Mouse (Mus musculus): ENCODE measurements around the gene Ltbp4. TPM values are rescaled to one million over a fixed set of nuclear protein-coding genes. Genes with fewer than 3 reads are reported as not detected.

Ltbp4 gene
- polyA plus RNA-seq (2012; rRNA removed), result 157 and 164 TPM in 2 replicates

- Histone ChIP-seq H3K4me1 (ENCODE audit: control insufficient read depth, insufficient read depth, insufficient read length) (peaks cover 13% of the 10 kb centered on the region), H3K4me3 (ENCODE audit: extremely low read depth, insufficient read depth, insufficient read length) (no peak within 1 kb of the TSS), H3K27me3 (ENCODE audit: control insufficient read depth, insufficient read depth, low read length) (peaks cover 21% of the 10 kb centered on the region), H3K36me3 (ENCODE audit: control insufficient read depth, insufficient read depth, low read length) (peaks cover 5% of the 10 kb centered on the region), H3K27ac (ENCODE audit: insufficient read depth, low read length) (no peak within 1 kb of the TSS)
- DNase-seq (ENCODE audit: low read depth in 1 of 2, low spot score in 2 of 2), result no peak
- 4% methylated on average over 36 of the region's 36 CpGs for WGBS
- TF ChIP-seq CTCF (IDR thresholded peaks at IDR 0.05; ENCODE audit: extremely low read depth, insufficient read depth, insufficient read length, insufficient replicate concordance), result no peak
- no peak for TF ChIP-seq POLR2A (IDR thresholded peaks at IDR 0.05; ENCODE audit: low read depth, low read length)
These were observed at the start of gene Ltbp4 for GRCm38 (mm10) chr7:27337175-27337853. Gene Ltbp4 (minus strand): TSS chr7:27337692.

DNA sequence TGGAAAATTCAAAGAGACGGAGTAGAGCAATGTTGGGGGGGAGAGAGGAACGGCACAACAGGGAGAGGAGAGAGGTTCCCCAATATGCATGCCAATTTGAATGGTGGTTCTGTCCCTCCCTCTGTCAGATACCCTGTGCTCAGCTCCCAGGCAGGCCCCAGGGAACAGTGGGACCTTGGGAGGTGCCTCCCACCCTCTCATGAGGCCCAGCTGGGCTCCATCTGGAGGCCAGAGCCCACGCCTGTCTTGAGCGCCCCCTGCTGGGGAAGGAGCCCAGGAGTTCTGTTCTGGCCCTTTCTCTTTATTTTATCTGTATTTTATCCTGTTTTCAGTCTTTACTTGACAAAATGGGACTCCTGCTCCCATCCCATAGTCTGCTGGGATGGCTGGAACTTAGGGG, 47.2 kb upstream of the Ltbp4 start:
- Histone ChIP-seq H3K27ac (ENCODE audit: insufficient read depth, low read length) (no peak overlapping the region), H3K27me3 (ENCODE audit: control insufficient read depth, insufficient read depth, low read length) (no peaks in the 10 kb centered on the region), H3K36me3 (ENCODE audit: control insufficient read depth, insufficient read depth, low read length) (no peaks in the 10 kb centered on the region), H3K4me3 (ENCODE audit: extremely low read depth, insufficient read depth, insufficient read length) (no peak overlapping the region), H3K4me1 (ENCODE audit: control insufficient read depth, insufficient read depth, insufficient read length) (no peaks in the 10 kb centered on the region)
- TF ChIP-seq POLR2A (IDR thresholded peaks at IDR 0.05; ENCODE audit: low read depth, low read length) (no peak), CTCF (IDR thresholded peaks at IDR 0.05; ENCODE audit: extremely low read depth, insufficient read depth, insufficient read length, insufficient replicate concordance) (peak; percentile 84; the same call in 1 of the 2 replicates)
- 41% methylated on average over 4 of the region's 4 CpGs for WGBS
- peak in 1 of 2 experiments; percentile 66 for DNase-seq (ENCODE audit: low read depth in 1 of 2, low spot score in 2 of 2)

GRCm38 (mm10) chr7:27384134-27384533, 46.6 kb upstream of the Ltbp4 start:
- DNase-seq (ENCODE audit: low read depth in 1 of 2, low spot score in 2 of 2), result no peak
- H3K36me3 ChIP-seq (ENCODE audit: control insufficient read depth, insufficient read depth, low read length), result no peaks in the 10 kb centered on the region
- no peak for TF ChIP-seq CTCF (IDR thresholded peaks at IDR 0.05; ENCODE audit: extremely low read depth, insufficient read depth, insufficient read length, insufficient replicate concordance)
- TF ChIP-seq POLR2A (IDR thresholded peaks at IDR 0.05; ENCODE audit: low read depth, low read length), result no peak

GRCm38 (mm10) chr7:27383233-27383632, 45.7 kb upstream of the Ltbp4 start:
- H3K4me3 ChIP-seq (ENCODE audit: extremely low read depth, insufficient read depth, insufficient read length), result no peak overlapping the region
- 29% methylated on average over 1 of the region's 1 CpGs for WGBS
- no peak for TF ChIP-seq CTCF (IDR thresholded peaks at IDR 0.05; ENCODE audit: extremely low read depth, insufficient read depth, insufficient read length, insufficient replicate concordance)
- TF ChIP-seq POLR2A (IDR thresholded peaks at IDR 0.05; ENCODE audit: low read depth, low read length), result no peak
- no peaks in the 10 kb centered on the region for H3K27me3 ChIP-seq (ENCODE audit: control insufficient read depth, insufficient read depth, low read length)
- DNase-seq (ENCODE audit: low read depth in 1 of 2, low spot score in 2 of 2), result no peak
- H3K4me1 ChIP-seq (ENCODE audit: control insufficient read depth, insufficient read depth, insufficient read length), result no peaks in the 10 kb centered on the region
- no peak overlapping the region for H3K27ac ChIP-seq (ENCODE audit: insufficient read depth, low read length)
- H3K36me3 ChIP-seq (ENCODE audit: control insufficient read depth, insufficient read depth, low read length), result no peaks in the 10 kb centered on the region

More at GRCm38 (mm10) chr7:27384134-27384533, 46.6 kb upstream of the Ltbp4 start:
- Histone ChIP-seq H3K27ac (ENCODE audit: insufficient read depth, low read length) (no peak overlapping the region), H3K4me1 (ENCODE audit: control insufficient read depth, insufficient read depth, insufficient read length) (no peaks in the 10 kb centered on the region), H3K27me3 (ENCODE audit: control insufficient read depth, insufficient read depth, low read length) (no peaks in the 10 kb centered on the region), H3K4me3 (ENCODE audit: extremely low read depth, insufficient read depth, insufficient read length) (no peak overlapping the region)
- WGBS, result 93% methylated on average over 5 of the region's 5 CpGs

DNA sequence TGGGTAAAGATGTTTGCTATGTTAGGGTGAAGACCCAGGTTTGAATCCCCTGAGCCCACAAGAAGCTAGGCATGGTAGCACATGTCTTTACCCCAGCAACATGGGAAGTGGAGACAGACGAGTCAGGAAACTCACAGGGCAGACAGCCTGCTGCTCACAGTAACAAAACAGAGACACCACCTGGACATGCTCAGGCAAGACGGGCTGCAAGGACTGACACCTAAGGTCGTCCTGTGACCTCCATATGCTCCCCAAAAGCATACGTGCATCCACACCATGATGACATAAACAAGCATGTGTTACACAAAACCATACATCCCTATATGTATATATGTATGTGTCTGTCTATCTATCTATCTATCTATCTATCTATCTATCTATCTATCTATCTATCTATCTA, 44.1 kb upstream of the Ltbp4 start:
- Histone ChIP-seq H3K27me3 (ENCODE audit: control insufficient read depth, insufficient read depth, low read length) (0 out of 2 replicates have a peak, but pooled peaks cover under 1% of the 10 kb centered on the region), H3K36me3 (ENCODE audit: control insufficient read depth, insufficient read depth, low read length) (no peaks in the 10 kb centered on the region), H3K4me3 (ENCODE audit: extremely low read depth, insufficient read depth, insufficient read length) (no peak overlapping the region), H3K4me1 (ENCODE audit: control insufficient read depth, insufficient read depth, insufficient read length) (no peaks in the 10 kb centered on the region), H3K27ac (ENCODE audit: insufficient read depth, low read length) (no peak overlapping the region)
- DNase-seq (ENCODE audit: low read depth in 1 of 2, low spot score in 2 of 2), result no peak
- TF ChIP-seq CTCF (IDR thresholded peaks at IDR 0.05; ENCODE audit: extremely low read depth, insufficient read depth, insufficient read length, insufficient replicate concordance) (no peak), POLR2A (IDR thresholded peaks at IDR 0.05; ENCODE audit: low read depth, low read length) (no peak)
- WGBS, result 59% methylated on average over 4 of the region's 4 CpGs

- TF ChIP-seq POLR2A (IDR thresholded peaks at IDR 0.05; ENCODE audit: low read depth, low read length) (no peak), CTCF (IDR thresholded peaks at IDR 0.05; ENCODE audit: extremely low read depth, insufficient read depth, insufficient read length, insufficient replicate concordance) (no peak)
- Histone ChIP-seq H3K4me3 (ENCODE audit: extremely low read depth, insufficient read depth, insufficient read length) (no peak overlapping the region), H3K27ac (ENCODE audit: insufficient read depth, low read length) (no peak overlapping the region), H3K27me3 (ENCODE audit: control insufficient read depth, insufficient read depth, low read length) (0 out of 2 replicates have a peak, but pooled peaks cover 2% of the 10 kb centered on the region), H3K36me3 (ENCODE audit: control insufficient read depth, insufficient read depth, low read length) (no peaks in the 10 kb centered on the region), H3K4me1 (ENCODE audit: control insufficient read depth, insufficient read depth, insufficient read length) (no peaks in the 10 kb centered on the region)
- WGBS, result 70% methylated on average over 1 of the region's 1 CpGs
- no peak for DNase-seq (ENCODE audit: low read depth in 1 of 2, low spot score in 2 of 2)
These were observed 43.5 kb upstream of the Ltbp4 start for GRCm38 (mm10) chr7:27381009-27381408.

GRCm38 (mm10) chr7:27379836-27380235, 42.3 kb upstream of the Ltbp4 start:
- Histone ChIP-seq H3K36me3 (ENCODE audit: control insufficient read depth, insufficient read depth, low read length) (no peaks in the 10 kb centered on the region), H3K27ac (ENCODE audit: insufficient read depth, low read length) (no peak overlapping the region), H3K27me3 (ENCODE audit: control insufficient read depth, insufficient read depth, low read length) (peaks cover 10% of the 10 kb centered on the region), H3K4me3 (ENCODE audit: extremely low read depth, insufficient read depth, insufficient read length) (no peak overlapping the region), H3K4me1 (ENCODE audit: control insufficient read depth, insufficient read depth, insufficient read length) (no peaks in the 10 kb centered on the region; the same call in 1 of the 2 replicates)
- DNase-seq (ENCODE audit: low read depth in 1 of 2, low spot score in 2 of 2), result no peak
- TF ChIP-seq CTCF (IDR thresholded peaks at IDR 0.05; ENCODE audit: extremely low read depth, insufficient read depth, insufficient read length, insufficient replicate concordance) (no peak), POLR2A (IDR thresholded peaks at IDR 0.05; ENCODE audit: low read depth, low read length) (no peak)
- 90% methylated on average over 6 of the region's 6 CpGs for WGBS

Data from spleen, adult 2 months (tissue).